Mouse (Mus musculus) heart, embryonic 13.5 days (tissue): Measurements from ENCODE around the gene Ippk. TPM values are rescaled to one million over a fixed set of nuclear protein-coding genes. Genes with fewer than 3 reads are reported as not detected.

ENCODE experiments used
- ATAC-seq: fragments of 200-750 bp; cut with Nextera tagmentation; 2 replicates; pipeline ENCODE4 v1.8.0; 2017; ENCODE audit warnings: moderate TSS enrichment; ENCODE audit not compliant: insufficient number of reproducible peaks, low FRiP score, low TSS enrichment; ENCODE audit errors: extremely low read depth
- H3K27ac ChIP-seq: fragments of 300-500 bp; sonication (generic); replicated peaks from 2 replicates; pipeline ENCODE4 v1.5.1; 2015; ENCODE audit warnings: moderate library complexity, mild to moderate bottlenecking, inconsistent platforms
- H3K27me3 ChIP-seq: fragments of 300-500 bp; sonication (generic); replicated peaks from 2 replicates; pipeline ENCODE4 v1.6.1; 2015; ENCODE audit warnings: mild to moderate bottlenecking, inconsistent platforms
- H3K36me3 ChIP-seq: fragments of 300-500 bp; sonication (generic); 2 replicates; pipeline ENCODE4 v1.6.1; 2015; ENCODE audit warnings: mild to moderate bottlenecking, inconsistent platforms
- H3K4me1 ChIP-seq: fragments of 300-500 bp; sonication (generic); 2 replicates; pipeline ENCODE4 v1.6.1; 2015; ENCODE audit warnings: inconsistent platforms
- H3K4me2 ChIP-seq: fragments of 300-500 bp; sonication (generic); 2 replicates; pipeline ENCODE4 v1.6.1; 2015; ENCODE audit warnings: inconsistent platforms, mild to moderate bottlenecking, moderate library complexity
- H3K4me3 ChIP-seq: fragments of 300-500 bp; sonication (generic); 2 replicates; pipeline ENCODE4 v1.5.1; 2015; ENCODE audit warnings: moderate library complexity, mild to moderate bottlenecking, inconsistent platforms
- H3K9ac ChIP-seq: fragments of 300-500 bp; sonication (generic); 2 replicates; pipeline ENCODE4 v1.6.1; 2015; ENCODE audit warnings: inconsistent platforms, mild to moderate bottlenecking, moderate library complexity
- H3K9me3 ChIP-seq: fragments of 300-500 bp; sonication (generic); 2 replicates; pipeline ENCODE4 v1.6.1; 2016; ENCODE audit warnings: inconsistent platforms
- WGBS: fragments of 180-500 bp; shearing (Covaris S2); methylation state at CpG from one replicate; pipeline ENCODE4 v1.1.7; 2015; ENCODE audit warnings: mixed read lengths; 5-methylcytosine and 5-hydroxymethylcytosine counted together
- polyA plus RNA-seq: library from polyadenylated mRNA; unstranded; fragments of >200 nt; fragmentation: Nextera tagmentation; extraction: Ambion mirVana; gene quantifications from 2 replicates; pipeline ENCODE4 v1.2.1, GENCODE M21; 2015

Ippk gene
- polyA plus RNA-seq = 11.5 and 12.5 TPM in 2 replicates

DNA sequence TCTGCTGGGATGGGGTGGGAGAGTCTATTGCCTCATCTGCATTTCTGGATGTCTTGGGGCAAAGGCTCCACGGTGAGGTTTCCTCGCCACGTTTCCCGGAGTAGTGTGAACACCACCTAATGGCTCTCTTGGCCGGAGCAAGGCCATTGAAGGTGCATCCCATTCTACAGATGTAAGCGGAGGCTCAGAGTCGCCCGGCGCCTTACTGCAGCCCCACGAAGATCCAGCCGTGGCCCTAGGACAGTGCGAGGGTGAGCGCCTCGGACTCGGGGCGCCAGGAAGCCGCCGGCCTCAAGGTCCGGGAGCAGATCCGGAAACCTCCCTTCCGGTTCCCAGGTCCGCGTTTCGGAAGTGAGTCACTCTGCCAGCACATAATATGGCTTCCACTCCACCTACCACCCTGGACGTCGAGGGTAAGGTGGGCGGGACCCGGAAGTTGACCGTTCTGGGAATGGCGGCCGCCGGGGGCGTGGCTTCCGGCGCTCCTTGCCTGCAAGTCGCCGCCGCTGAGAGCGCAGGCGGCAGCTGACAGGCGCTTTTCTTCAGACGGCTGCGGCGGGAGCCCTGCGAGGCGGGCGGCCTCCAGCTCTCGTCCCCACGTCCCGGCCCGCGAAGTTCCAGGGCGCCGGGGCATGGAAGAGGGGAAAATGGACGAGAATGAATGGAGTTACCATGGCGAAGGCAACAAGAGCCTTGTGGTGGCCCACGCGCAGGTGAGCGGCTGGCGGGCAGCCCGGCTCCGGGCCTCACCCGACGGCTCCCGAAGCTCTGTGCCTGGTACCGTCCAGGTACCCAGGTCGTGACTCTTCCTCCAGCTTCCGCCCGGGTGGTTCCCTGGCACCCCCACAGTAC lies at the start of gene Ippk:
Ippk (plus strand) TSS at position 496 of the 852 bp plus-strand sequence.
- peaks cover 28% of the 10 kb centered on the region for H3K4me1 ChIP-seq
- H3K9me3 ChIP-seq = no peaks in the 10 kb centered on the region
- peaks cover 8% of the 10 kb centered on the region; the same call in 1 of the 2 replicates for H3K27me3 ChIP-seq
- ATAC-seq = peak; percentile 93
- H3K9ac ChIP-seq = peak within 1 kb of the TSS; percentile 90
- peak within 1 kb of the TSS; percentile 87 for H3K27ac ChIP-seq
- under 1% methylated on average over 69 of the region's 69 CpGs for WGBS
- no peaks in the 10 kb centered on the region for H3K36me3 ChIP-seq
- peak within 1 kb of the TSS; percentile 93 for H3K4me3 ChIP-seq
- peak within 1 kb of the TSS; percentile 99 for H3K4me2 ChIP-seq

- ATAC-seq = peak; percentile 70
- no peaks in the 10 kb centered on the region for H3K27me3 ChIP-seq
- peaks cover 63% of the 10 kb centered on the region for H3K36me3 ChIP-seq
- H3K9ac ChIP-seq = peak overlapping the region; percentile 55
- no peaks in the 10 kb centered on the region for H3K9me3 ChIP-seq
- no peak overlapping the region for H3K4me2 ChIP-seq
- 40% methylated on average over 3 of the region's 3 CpGs for WGBS
- H3K4me3 ChIP-seq = no peak overlapping the region
- peaks cover 72% of the 10 kb centered on the region for H3K4me1 ChIP-seq
- peak overlapping the region; percentile 90 for H3K27ac ChIP-seq
These were observed 49.6 kb upstream of the Ippk start for GRCm38 (mm10) chr13:49371428-49371899.

- 80% methylated on average over 9 of the region's 9 CpGs for WGBS
- H3K4me3 ChIP-seq = no peak overlapping the region
- H3K27me3 ChIP-seq = no peaks in the 10 kb centered on the region
- peak overlapping the region; percentile 11; the same call in 1 of the 2 replicates for H3K9ac ChIP-seq
- no peak overlapping the region for H3K4me2 ChIP-seq
- no peaks in the 10 kb centered on the region for H3K9me3 ChIP-seq
- ATAC-seq = no peak
- peak overlapping the region; percentile 90 for H3K27ac ChIP-seq
- H3K36me3 ChIP-seq = peaks cover 73% of the 10 kb centered on the region
- peaks cover 61% of the 10 kb centered on the region for H3K4me1 ChIP-seq
These were observed 48.5 kb upstream of the Ippk start for GRCm38 (mm10) chr13:49372370-49373060.

- Histone ChIP-seq H3K4me2 (no peak overlapping the region), H3K4me3 (no peak overlapping the region), H3K9me3 (no peaks in the 10 kb centered on the region), H3K36me3 (peaks cover 88% of the 10 kb centered on the region), H3K9ac (no peak overlapping the region), H3K27ac (no peak overlapping the region), H3K27me3 (no peaks in the 10 kb centered on the region), H3K4me1 (peaks cover 43% of the 10 kb centered on the region)
- ATAC-seq = no peak
- WGBS = 71% methylated on average over 6 of the region's 6 CpGs
These were observed 46.7 kb upstream of the Ippk start for GRCm38 (mm10) chr13:49374304-49374703.

DNA sequence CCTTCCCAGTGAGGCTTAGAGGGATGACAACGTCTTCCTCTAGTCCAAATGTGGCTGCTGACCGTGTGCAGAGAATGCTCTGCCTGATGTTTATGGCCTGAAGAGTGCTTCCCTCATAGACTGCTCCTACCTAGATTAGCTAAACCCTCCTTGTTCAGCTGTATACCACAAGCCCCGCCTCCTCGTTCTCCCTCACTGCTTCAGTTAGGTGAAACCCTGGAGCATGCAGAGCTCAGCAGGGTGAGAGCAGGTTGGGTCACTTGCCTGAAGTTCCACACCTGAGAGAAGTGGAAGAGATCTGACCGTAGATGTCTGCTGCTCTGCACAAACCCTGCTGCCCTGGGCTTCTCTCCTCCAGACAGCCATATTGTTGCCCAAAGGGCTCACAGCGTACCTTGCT lies 46.3 kb upstream of the Ippk start:
- H3K4me3 ChIP-seq = no peak overlapping the region
- ATAC-seq = no peak
- peaks cover 39% of the 10 kb centered on the region for H3K4me1 ChIP-seq
- no peaks in the 10 kb centered on the region for H3K27me3 ChIP-seq
- H3K9ac ChIP-seq = no peak overlapping the region
- H3K36me3 ChIP-seq = peaks cover 88% of the 10 kb centered on the region
- 82% methylated on average over 6 of the region's 6 CpGs for WGBS
- H3K9me3 ChIP-seq = no peaks in the 10 kb centered on the region
- no peak overlapping the region for H3K27ac ChIP-seq
- H3K4me2 ChIP-seq = no peak overlapping the region

GRCm38 (mm10) chr13:49377608-49378007 lies 43.4 kb upstream of the Ippk start:
- no peak for ATAC-seq
- H3K9ac ChIP-seq = no peak overlapping the region
- WGBS = 76% methylated on average over 6 of the region's 6 CpGs
- H3K36me3 ChIP-seq = peaks cover 93% of the 10 kb centered on the region
- H3K27me3 ChIP-seq = no peaks in the 10 kb centered on the region
- H3K4me3 ChIP-seq = no peak overlapping the region
- no peak overlapping the region for H3K27ac ChIP-seq
- no peak overlapping the region for H3K4me2 ChIP-seq
- peaks cover 23% of the 10 kb centered on the region for H3K4me1 ChIP-seq
- H3K9me3 ChIP-seq = no peaks in the 10 kb centered on the region

DNA sequence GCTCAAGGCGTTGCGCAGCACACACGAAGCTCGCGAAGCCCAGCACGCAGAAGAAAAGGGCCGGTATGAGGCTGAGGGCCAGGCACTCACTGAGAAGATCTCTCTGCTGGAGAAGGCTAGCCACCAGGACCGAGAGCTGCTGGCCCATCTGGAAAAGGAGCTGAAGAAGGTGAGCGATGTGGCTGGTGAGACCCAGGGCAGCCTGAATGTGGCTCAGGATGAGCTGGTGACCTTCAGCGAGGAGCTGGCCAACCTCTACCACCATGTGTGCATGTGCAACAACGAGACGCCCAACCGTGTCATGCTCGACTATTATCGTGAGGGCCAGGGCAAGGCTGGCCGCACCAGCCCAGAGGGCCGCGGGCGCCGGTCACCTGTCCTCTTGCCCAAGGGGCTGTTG lies 41.7 kb upstream of the Ippk start:
- Histone ChIP-seq H3K27ac (no peak overlapping the region), H3K9ac (no peak overlapping the region), H3K4me2 (no peak overlapping the region), H3K36me3 (peaks cover 99% of the 10 kb centered on the region), H3K27me3 (no peaks in the 10 kb centered on the region), H3K4me1 (peaks cover 16% of the 10 kb centered on the region), H3K4me3 (no peak overlapping the region), H3K9me3 (no peaks in the 10 kb centered on the region)
- WGBS = 89% methylated on average over 20 of the region's 20 CpGs
- ATAC-seq = no peak

- H3K9ac ChIP-seq = peak overlapping the region; percentile 3; the same call in 1 of the 2 replicates
- H3K27ac ChIP-seq = peak overlapping the region; percentile 65; the same call in 1 of the 2 replicates
- WGBS = 16% methylated on average over 3 of the region's 3 CpGs
These were observed 39.8 kb upstream of the Ippk start for GRCm38 (mm10) chr13:49381230-49381629.

GRCm38 (mm10) chr13:49382997-49383396 lies 38.1 kb upstream of the Ippk start:
- H3K27ac ChIP-seq = no peak overlapping the region
- no peak overlapping the region for H3K4me3 ChIP-seq
- H3K4me1 ChIP-seq = peaks cover 12% of the 10 kb centered on the region
- H3K4me2 ChIP-seq = no peak overlapping the region
- H3K9me3 ChIP-seq = no peaks in the 10 kb centered on the region
- peaks cover 93% of the 10 kb centered on the region for H3K36me3 ChIP-seq
- no peak for ATAC-seq
- no peak overlapping the region for H3K9ac ChIP-seq
- 86% methylated on average over 23 of the region's 23 CpGs for WGBS
- no peaks in the 10 kb centered on the region for H3K27me3 ChIP-seq

More at GRCm38 (mm10) chr13:49381230-49381629, 39.8 kb upstream of the Ippk start:
- Histone ChIP-seq H3K27me3 (no peaks in the 10 kb centered on the region), H3K36me3 (peaks cover 97% of the 10 kb centered on the region), H3K4me1 (peaks cover 12% of the 10 kb centered on the region), H3K4me2 (no peak overlapping the region), H3K9me3 (no peaks in the 10 kb centered on the region), H3K4me3 (no peak overlapping the region)
- peak; percentile 55; the same call in 1 of the 2 replicates for ATAC-seq

DNA sequence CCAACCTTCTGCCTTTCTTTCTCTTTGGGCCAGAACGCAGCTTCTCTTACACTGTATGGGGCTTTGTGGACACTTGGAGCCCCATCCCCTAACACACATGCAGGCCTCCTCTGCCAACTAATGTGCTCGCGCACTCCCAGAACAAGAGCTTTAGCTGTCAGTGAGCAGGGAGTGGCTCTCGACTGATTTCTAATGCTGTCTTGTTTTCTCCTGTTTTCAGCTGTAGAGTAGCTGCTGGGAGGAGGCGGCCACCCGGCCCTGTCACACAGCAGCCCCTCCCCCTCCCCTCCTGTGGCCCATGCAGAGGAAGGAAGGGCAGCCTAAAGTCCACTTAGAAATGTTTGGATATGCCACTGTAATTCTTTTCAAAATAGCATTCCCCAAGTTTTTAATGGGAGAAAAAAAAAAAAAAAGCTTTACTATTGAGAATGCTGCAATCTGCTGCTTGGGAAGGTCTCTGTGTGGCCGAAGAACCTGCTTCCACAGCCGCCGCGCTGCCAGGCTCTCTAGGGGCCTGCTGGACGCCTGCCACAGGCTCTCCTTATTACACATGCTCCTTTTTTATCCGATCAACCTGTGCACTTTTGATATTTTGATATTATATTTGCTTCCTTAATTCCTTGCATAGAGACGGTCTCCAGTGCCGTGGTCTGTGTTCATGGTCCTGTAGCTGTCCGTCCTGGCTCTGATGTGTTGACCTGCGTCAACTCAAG lies 36.1 kb upstream of the Ippk start:
- no peak for ATAC-seq
- Histone ChIP-seq H3K27me3 (no peaks in the 10 kb centered on the region), H3K4me1 (peaks cover 12% of the 10 kb centered on the region), H3K9ac (no peak overlapping the region), H3K27ac (peak overlapping the region; percentile 56), H3K4me2 (no peak overlapping the region), H3K4me3 (no peak overlapping the region), H3K36me3 (peaks cover 84% of the 10 kb centered on the region), H3K9me3 (no peaks in the 10 kb centered on the region)
- 80% methylated on average over 16 of the region's 16 CpGs for WGBS

- 91% methylated on average over 2 of the region's 2 CpGs for WGBS
- H3K4me2 ChIP-seq = no peak overlapping the region
- H3K9ac ChIP-seq = no peak overlapping the region
- H3K4me1 ChIP-seq = 0 out of 2 replicates have a peak, but pooled peaks cover 7% of the 10 kb centered on the region
- ATAC-seq = no peak
- peaks cover 38% of the 10 kb centered on the region for H3K36me3 ChIP-seq
- H3K4me3 ChIP-seq = no peak overlapping the region
- H3K27me3 ChIP-seq = no peaks in the 10 kb centered on the region
- H3K9me3 ChIP-seq = no peaks in the 10 kb centered on the region
- H3K27ac ChIP-seq = no peak overlapping the region
These were observed 29.7 kb upstream of the Ippk start for GRCm38 (mm10) chr13:49391374-49391773.
